Mouse (Mus musculus) CH12.LX (cell line): ENCODE measurements around the gene Eif4ebp2.

ENCODE experiments used
- CHD1 ChIP-seq: IDR thresholded peaks from 2 replicates; pipeline ENCODE4 v1.6.1; 2012; ENCODE audit warnings: low read depth, low read length, improper control_type of control experiment, inconsistent platforms
- CTCF ChIP-seq, 2 experiments: IDR thresholded peaks in 1 of 2; conservative IDR thresholded peaks in 1 of 2; 2 replicates each; pipeline ENCODE4 v1.5.1; 2011 to 2012; ENCODE audit warnings: low read depth in 2 of 2, low read length in 2 of 2, improper control_type of control experiment in 1 of 2, inconsistent platforms in 1 of 2, mild to moderate bottlenecking in 1 of 2, moderate library complexity in 1 of 2
- JUND ChIP-seq: conservative IDR thresholded peaks from 2 replicates; pipeline ENCODE4 v1.6.1; 2011; ENCODE audit warnings: low read depth, low read length, improper control_type of control experiment
- MAX ChIP-seq: IDR thresholded peaks from 2 replicates; pipeline ENCODE4 v1.6.1; 2011; ENCODE audit warnings: low read length, improper control_type of control experiment
- MEF2A ChIP-seq: IDR thresholded peaks from 2 replicates; pipeline ENCODE4 v1.6.1; 2014; ENCODE audit warnings: low read depth, mild to moderate bottlenecking, inconsistent platforms, low read length, improper control_type of control experiment, borderline replicate concordance
- NRF1 ChIP-seq: IDR thresholded peaks from 2 replicates; pipeline ENCODE4 v1.6.1; 2014; ENCODE audit warnings: low read depth, mild to moderate bottlenecking, inconsistent platforms, low read length, improper control_type of control experiment, moderate library complexity
- POLR2A ChIP-seq: IDR thresholded peaks from 2 replicates; pipeline ENCODE4 v1.6.1; 2011; ENCODE audit warnings: low read depth, mild to moderate bottlenecking, improper control_type of control experiment, low read length
- RAD21 ChIP-seq: IDR thresholded peaks from 2 replicates; pipeline ENCODE4 v1.6.1; 2011; ENCODE audit warnings: low read depth, mild to moderate bottlenecking, low read length, improper control_type of control experiment, moderate library complexity
- RCOR1 ChIP-seq: conservative IDR thresholded peaks from 2 replicates; pipeline ENCODE4 v1.6.1; 2012; ENCODE audit warnings: low read depth, mild to moderate bottlenecking, inconsistent platforms, low read length, improper control_type of control experiment
- TBP ChIP-seq: conservative IDR thresholded peaks from 2 replicates; pipeline ENCODE4 v1.6.1; 2011; ENCODE audit warnings: low read depth, low read length, improper control_type of control experiment
- ZKSCAN1 ChIP-seq: IDR thresholded peaks from 2 replicates; pipeline ENCODE4 v1.6.1; 2012; ENCODE audit warnings: low read depth, inconsistent platforms, low read length, improper control_type of control experiment, borderline replicate concordance

- TF ChIP-seq TBP (no peak), NRF1 (no peak), JUND (no peak), CTCF (conservative IDR thresholded peaks at IDR 0.05 in 1 of 2, IDR thresholded peaks at IDR 0.05 in 1 of 2; ENCODE audit: low read depth in 2 of 2, low read length in 2 of 2) (no peak), MEF2A (no peak), RCOR1 (no peak), ZKSCAN1 (no peak), MAX (no peak), CHD1 (no peak), POLR2A (no peak), RAD21 (no peak)
Observed at GRCm38 (mm10) chr10:61389020-61389419, 63.4 kb downstream of the Eif4ebp2 start.
